Mouse (Mus musculus) heart, embryonic 11.5 days (tissue): Measurements from ENCODE around the gene Ncoa7. TPM values are rescaled to one million over a fixed set of nuclear protein-coding genes. Genes with fewer than 3 reads are reported as not detected.
A peak's percentile ranks its signal among the peaks of the same experiment; 100 is the strongest.

Experiments used
- ATAC-seq: fragments of 200-750 bp; cut with Nextera tagmentation; replicated peaks from 2 replicates; pipeline ENCODE4 v1.8.0; 2017; ENCODE audit warnings: moderate library complexity; ENCODE audit not compliant: insufficient number of reproducible peaks, low FRiP score, low TSS enrichment
- H3K27ac ChIP-seq: fragments of 300-500 bp; sonication (generic); 2 replicates; pipeline ENCODE4 v1.5.1; 2014; ENCODE audit warnings: mild to moderate bottlenecking, low read depth, low read length
- H3K27me3 ChIP-seq: fragments of 300-500 bp; sonication (generic); 2 replicates; pipeline ENCODE4 v1.6.1; 2014; ENCODE audit warnings: mild to moderate bottlenecking, low read length, mixed read lengths; ENCODE audit not compliant: control insufficient read depth, insufficient read depth
- H3K36me3 ChIP-seq: fragments of 300-500 bp; sonication (generic); 2 replicates; pipeline ENCODE4 v1.6.1; 2014; ENCODE audit warnings: mild to moderate bottlenecking, low read length, moderate library complexity, mixed read lengths; ENCODE audit not compliant: control insufficient read depth, insufficient read depth
- H3K4me1 ChIP-seq: fragments of 300-500 bp; sonication (generic); 2 replicates; pipeline ENCODE4 v1.6.1; 2014; ENCODE audit warnings: low read length; ENCODE audit not compliant: control insufficient read depth, insufficient read depth
- H3K4me2 ChIP-seq: fragments of 300-500 bp; sonication (generic); 2 replicates; pipeline ENCODE4 v1.6.1; 2014; ENCODE audit warnings: mild to moderate bottlenecking, moderate library complexity
- H3K4me3 ChIP-seq: fragments of 300-500 bp; sonication (generic); 2 replicates; pipeline ENCODE4 v1.5.1; 2014; ENCODE audit warnings: low read depth, low read length
- H3K9ac ChIP-seq: fragments of 300-500 bp; sonication (generic); 2 replicates; pipeline ENCODE4 v1.6.1; 2014; ENCODE audit warnings: mild to moderate bottlenecking, low read depth, low read length, moderate library complexity
- H3K9me3 ChIP-seq: fragments of 300-500 bp; sonication (generic); replicated peaks from 2 replicates; pipeline ENCODE4 v1.6.1; 2016; ENCODE audit warnings: low read length; ENCODE audit not compliant: control insufficient read depth
- WGBS: fragments of 180-500 bp; shearing (Covaris S2); extraction: QIAGEN DNeasy Blood & Tissue Kit; methylation state at CpG from one replicate; pipeline ENCODE4 v1.1.7; 2014; ENCODE audit not compliant: insufficient replicate concordance; 5-methylcytosine and 5-hydroxymethylcytosine counted together
- polyA plus RNA-seq: library from polyadenylated mRNA; unstranded; fragments of >200 nt; fragmentation: Nextera tagmentation; extraction: Ambion mirVana; gene quantifications from 2 replicates; pipeline ENCODE4 v1.2.1, GENCODE M21; 2014

Ncoa7 gene
- polyA plus RNA-seq, 1 experiment from 2014 or later: 10.1 TPM

DNA sequence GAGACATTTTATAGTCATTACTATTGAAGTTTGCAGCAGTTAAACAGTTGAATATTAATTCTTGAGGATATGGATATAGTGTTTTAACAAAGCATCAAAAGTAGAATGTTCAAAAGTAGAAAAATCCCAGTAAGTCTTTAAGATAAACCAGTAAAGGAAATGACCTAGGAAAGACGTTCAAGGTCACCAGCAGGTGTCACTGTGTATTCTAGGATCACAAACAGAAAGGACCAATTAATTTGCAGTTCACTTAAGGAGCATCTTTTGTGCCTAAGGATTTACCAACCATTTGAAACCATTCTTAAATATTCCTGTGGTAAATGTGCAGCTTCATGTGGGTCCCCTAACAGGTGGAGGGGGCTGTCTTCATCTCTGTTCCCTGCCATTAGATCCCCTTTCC is 35.1 kb upstream of the Ncoa7 start:
- ATAC-seq: no peak

DNA sequence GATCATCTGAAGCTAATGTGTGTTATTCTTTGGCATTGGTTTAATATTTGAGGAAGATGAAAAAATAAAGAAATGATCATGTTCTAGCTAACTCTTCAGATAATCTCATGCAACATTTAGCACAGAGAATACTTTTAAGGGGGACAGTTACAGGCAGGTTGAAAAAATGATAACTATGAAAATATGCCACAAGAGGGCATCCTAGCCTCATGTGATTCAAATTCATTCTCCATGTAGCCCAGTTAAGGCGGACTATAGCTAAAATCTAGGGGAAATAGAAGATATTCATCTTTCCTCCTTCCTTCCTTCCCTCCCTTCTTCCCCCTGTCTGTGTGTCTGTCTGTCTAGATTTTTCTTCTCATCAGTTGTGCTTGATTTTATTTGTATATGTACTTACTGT is 21.9 kb upstream of the Ncoa7 start:
- WGBS: 11% methylated on average over 1 of the region's 1 CpGs
- H3K4me1 ChIP-seq: no peaks in the 10 kb centered on the region
- ATAC-seq: no peak
- no peak overlapping the region for H3K4me2 ChIP-seq
- H3K27ac ChIP-seq: no peak overlapping the region
- H3K9ac ChIP-seq: no peak overlapping the region
- H3K27me3 ChIP-seq: no peaks in the 10 kb centered on the region
- no peaks in the 10 kb centered on the region for H3K9me3 ChIP-seq
- no peaks in the 10 kb centered on the region for H3K36me3 ChIP-seq
- no peak overlapping the region for H3K4me3 ChIP-seq

More for the DNA sequence above, 35.1 kb upstream of the Ncoa7 start:
- H3K27me3 ChIP-seq: no peaks in the 10 kb centered on the region
- peak overlapping the region; percentile 38 for H3K4me2 ChIP-seq
- H3K4me1 ChIP-seq: no peaks in the 10 kb centered on the region; the same call in 1 of the 2 replicates
- 0 out of 2 replicates have a peak overlapping the region, but pooled peaks have one; percentile 10 for H3K4me3 ChIP-seq
- H3K27ac ChIP-seq: 0 out of 2 replicates have a peak overlapping the region, but pooled peaks have one; percentile 54
- H3K36me3 ChIP-seq: peaks cover 10% of the 10 kb centered on the region
- H3K9me3 ChIP-seq: no peaks in the 10 kb centered on the region
- no peak overlapping the region for H3K9ac ChIP-seq
- 9% methylated on average over 1 of the region's 1 CpGs for WGBS

DNA sequence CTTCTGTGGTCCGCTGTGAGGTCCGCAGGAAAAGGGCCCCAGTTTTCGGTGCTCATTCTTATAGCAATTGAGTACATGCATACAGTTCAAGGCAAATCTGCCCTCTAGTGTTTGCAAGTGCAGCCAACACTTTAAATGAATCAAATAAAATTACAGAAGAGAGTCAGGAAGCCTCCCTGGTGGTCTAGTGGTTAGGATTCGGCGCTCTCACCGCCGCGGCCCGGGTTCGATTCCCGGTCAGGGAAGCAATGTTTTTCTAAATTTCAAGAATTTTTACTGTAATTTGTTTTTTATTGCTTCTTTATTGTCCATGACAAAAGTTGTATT is 7.8 kb upstream of the Ncoa7 start:
- peak; percentile 82 for ATAC-seq
- H3K4me3 ChIP-seq: peak overlapping the region; percentile 39
- H3K9ac ChIP-seq: 0 out of 2 replicates have a peak overlapping the region, but pooled peaks have one; percentile 4
- WGBS: 13% methylated on average over 11 of the region's 11 CpGs
- H3K9me3 ChIP-seq: no peaks in the 10 kb centered on the region
- H3K27me3 ChIP-seq: no peaks in the 10 kb centered on the region
- H3K36me3 ChIP-seq: no peaks in the 10 kb centered on the region
- no peaks in the 10 kb centered on the region for H3K4me1 ChIP-seq
- no peak overlapping the region for H3K27ac ChIP-seq
- H3K4me2 ChIP-seq: peak overlapping the region; percentile 57

DNA sequence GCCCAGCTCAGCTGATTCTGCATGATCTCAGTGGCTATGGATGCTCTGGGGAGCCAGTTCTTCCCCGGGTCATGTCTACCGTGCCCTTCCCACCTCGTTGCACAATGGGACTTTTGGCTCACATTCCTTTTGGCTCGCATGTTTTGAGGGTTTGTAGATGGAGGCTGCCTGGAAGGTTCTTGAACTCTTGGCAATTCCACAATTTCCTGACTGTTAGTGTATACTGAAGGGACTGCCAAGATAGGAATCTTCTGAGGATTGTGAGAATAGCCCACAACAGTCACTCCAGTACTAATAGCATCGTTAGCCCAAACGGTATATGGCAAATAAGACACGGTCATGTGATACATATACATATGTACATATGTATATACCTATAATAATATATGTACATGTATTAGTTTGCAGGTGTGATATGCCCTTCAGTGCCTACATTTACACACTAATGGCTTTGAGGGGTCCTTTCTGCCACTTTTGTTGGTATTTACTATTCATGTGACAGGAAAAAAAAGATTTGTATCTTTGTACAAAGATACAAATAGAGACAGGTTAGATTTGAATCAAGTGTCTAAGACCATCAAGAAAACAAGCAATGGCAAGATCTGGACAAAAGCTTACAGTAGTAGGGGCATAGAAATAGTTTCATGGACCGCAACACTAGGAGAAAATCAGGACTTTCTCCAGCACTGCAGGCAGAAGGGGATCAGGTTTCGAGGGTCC is 7.3 kb upstream of the Ncoa7 start:
- H3K4me1 ChIP-seq: no peaks in the 10 kb centered on the region
- no peaks in the 10 kb centered on the region for H3K36me3 ChIP-seq
- H3K9ac ChIP-seq: 0 out of 2 replicates have a peak overlapping the region, but pooled peaks have one; percentile 4
- no peaks in the 10 kb centered on the region for H3K27me3 ChIP-seq
- H3K4me3 ChIP-seq: peak overlapping the region; percentile 39
- H3K27ac ChIP-seq: no peak overlapping the region
- H3K9me3 ChIP-seq: no peaks in the 10 kb centered on the region
- 45% methylated on average over 9 of the region's 9 CpGs for WGBS
- ATAC-seq: 0 out of 2 replicates have a peak, but pooled peaks have one; percentile 18
- peak overlapping the region; percentile 57 for H3K4me2 ChIP-seq

DNA sequence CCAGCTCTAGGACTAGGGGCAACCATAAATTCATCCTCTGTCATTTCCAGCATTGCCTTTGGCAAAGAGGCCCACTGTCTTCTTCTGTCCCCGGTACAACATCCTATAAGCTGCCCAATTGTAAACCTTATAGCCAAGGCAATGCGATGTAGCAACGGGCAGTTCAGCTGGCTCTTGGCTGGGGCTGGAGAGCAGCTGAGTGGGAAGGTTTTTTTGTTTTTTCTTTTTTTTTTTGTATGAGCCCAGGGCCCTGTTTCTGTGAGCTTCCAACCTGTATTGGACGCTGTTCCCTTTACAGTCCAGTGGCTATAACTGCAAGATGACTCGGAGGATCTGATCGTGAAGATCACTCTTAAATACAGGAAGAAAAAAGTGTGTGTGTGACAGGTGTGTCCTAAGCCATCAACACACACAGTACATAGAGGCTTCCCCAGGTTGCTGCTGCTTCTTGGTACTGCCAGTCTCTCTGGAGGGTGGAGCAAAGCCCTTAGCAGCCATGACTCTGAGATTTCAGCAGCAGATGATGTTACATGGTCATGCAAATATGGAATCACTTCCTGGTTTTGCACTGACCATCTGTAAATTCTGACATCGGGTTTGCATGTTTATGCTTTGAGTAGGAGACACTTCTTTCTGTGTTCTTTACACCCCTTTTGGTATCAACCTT is 594 bp upstream of the Ncoa7 start:
- no peaks in the 10 kb centered on the region for H3K36me3 ChIP-seq
- WGBS: 39% methylated on average over 7 of the region's 7 CpGs
- no peaks in the 10 kb centered on the region for H3K27me3 ChIP-seq
- peak overlapping the region; percentile 86 for H3K9ac ChIP-seq
- H3K4me3 ChIP-seq: peak overlapping the region; percentile 85
- H3K9me3 ChIP-seq: no peaks in the 10 kb centered on the region
- peaks cover 2% of the 10 kb centered on the region; the same call in 1 of the 2 replicates for H3K4me1 ChIP-seq
- ATAC-seq: no peak
- peak overlapping the region; percentile 76 for H3K4me2 ChIP-seq
- peak overlapping the region; percentile 94 for H3K27ac ChIP-seq

DNA sequence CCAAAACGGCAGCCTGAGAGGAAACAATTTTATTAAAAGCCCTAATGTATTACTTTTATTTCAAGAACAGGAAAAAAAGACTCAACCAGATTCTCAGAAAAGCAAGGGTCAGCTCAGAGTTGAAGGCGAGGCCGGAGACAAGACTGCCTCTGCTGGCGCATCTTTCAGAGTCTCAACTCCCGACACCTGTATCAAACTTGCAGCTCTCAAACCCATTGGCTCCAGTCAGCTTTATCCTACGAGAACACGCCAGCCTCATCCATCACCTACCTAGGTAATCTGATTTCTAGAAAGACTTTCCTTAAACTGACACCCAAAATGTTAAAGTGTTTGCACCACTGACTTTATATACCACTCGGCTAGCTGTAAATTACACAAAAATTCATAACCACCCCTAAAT is 1.1 kb downstream of the Ncoa7 start:
- H3K9ac ChIP-seq: peak overlapping the region; percentile 86
- peaks cover 2% of the 10 kb centered on the region; the same call in 1 of the 2 replicates for H3K4me1 ChIP-seq
- peak overlapping the region; percentile 94 for H3K27ac ChIP-seq
- peak overlapping the region; percentile 76 for H3K4me2 ChIP-seq
- 7% methylated on average over 8 of the region's 8 CpGs for WGBS
- no peaks in the 10 kb centered on the region for H3K27me3 ChIP-seq
- no peaks in the 10 kb centered on the region for H3K9me3 ChIP-seq
- H3K36me3 ChIP-seq: no peaks in the 10 kb centered on the region
- H3K4me3 ChIP-seq: peak overlapping the region; percentile 85
- no peak; the same call in 1 of the 2 replicates for ATAC-seq

DNA sequence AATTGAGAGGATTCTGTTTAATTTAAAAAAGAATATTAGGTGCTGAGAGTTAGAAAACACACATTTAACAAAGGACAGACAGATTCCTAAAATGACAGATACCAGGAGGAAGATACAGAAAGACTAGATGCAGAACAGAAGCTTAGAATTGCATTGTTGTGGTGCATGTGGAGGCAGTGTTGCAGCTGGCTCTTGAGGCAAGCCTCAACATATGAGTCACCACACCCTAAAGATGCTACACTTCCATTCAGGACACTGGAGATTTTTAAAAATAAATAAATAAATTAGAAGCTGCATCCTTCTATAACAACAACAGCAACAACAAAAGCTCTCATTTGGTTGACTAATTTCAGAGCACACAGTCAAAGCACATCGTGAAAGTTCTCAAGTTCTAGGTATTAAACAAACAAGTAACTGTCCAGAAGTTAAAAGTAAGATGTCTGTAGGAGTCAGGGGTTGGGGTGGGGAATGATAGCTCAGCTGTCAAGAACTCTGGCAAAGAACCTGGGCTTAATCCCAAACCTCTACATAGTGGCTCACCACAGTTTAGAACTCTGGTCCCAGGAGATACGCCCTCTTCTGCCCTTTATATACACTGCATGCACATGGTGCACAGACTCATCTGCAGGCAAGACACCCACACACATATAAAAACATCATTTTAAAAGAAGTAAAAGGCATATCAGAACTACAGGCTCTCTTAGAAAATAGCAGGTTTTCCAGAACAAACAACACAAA is 3.2 kb downstream of the Ncoa7 start:
- Histone ChIP-seq H3K4me3 (no peak overlapping the region), H3K27ac (no peak overlapping the region), H3K27me3 (no peaks in the 10 kb centered on the region), H3K36me3 (no peaks in the 10 kb centered on the region), H3K9me3 (peaks cover 4% of the 10 kb centered on the region; the same call in 1 of the 2 replicates), H3K4me1 (peaks cover 2% of the 10 kb centered on the region; the same call in 1 of the 2 replicates), H3K4me2 (no peak overlapping the region), H3K9ac (no peak overlapping the region)
- WGBS: 87% methylated on average over 2 of the region's 2 CpGs
- ATAC-seq: no peak

DNA sequence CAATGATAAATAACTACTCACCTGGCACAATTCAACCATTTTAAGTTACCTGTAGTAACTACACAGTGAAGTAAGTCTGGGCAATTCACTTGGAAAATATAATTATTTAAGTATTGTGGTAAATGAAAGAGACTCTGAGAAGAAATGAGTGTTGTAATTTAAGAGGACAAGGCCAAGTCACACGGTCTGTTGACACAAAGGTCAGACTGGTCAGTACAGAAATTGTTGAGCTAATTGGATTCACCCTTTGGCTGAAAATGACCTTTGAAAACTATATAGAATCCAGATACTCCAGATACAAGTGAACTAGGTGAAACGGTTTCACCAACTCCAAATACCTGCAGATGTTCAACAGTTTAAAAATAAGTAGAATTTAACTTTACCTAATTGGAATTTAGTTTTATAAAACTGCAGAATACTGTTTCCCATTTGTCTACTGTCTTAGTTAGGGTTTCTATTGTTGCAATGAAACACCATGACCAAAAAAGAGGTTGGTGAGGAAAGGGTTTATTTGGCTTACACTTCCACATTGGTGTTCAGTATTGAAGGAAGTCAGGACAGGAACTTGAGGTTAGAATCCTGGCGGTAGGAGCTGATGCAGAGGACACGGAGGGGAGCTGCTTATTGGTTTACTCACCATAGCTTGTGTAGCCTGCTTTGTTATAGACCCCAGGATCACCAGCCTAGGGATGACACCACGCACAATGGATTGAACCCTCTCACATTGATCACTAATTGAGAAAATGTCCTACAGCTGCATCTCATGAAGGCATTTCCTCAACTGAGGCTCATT is 6.5 kb downstream of the Ncoa7 start:
- Histone ChIP-seq H3K9me3 (peaks cover 6% of the 10 kb centered on the region; the same call in 1 of the 2 replicates), H3K9ac (no peak overlapping the region), H3K27me3 (no peaks in the 10 kb centered on the region), H3K36me3 (peaks cover 2% of the 10 kb centered on the region; the same call in 1 of the 2 replicates), H3K4me1 (no peaks in the 10 kb centered on the region), H3K4me2 (no peak overlapping the region), H3K4me3 (no peak overlapping the region), H3K27ac (no peak overlapping the region)
- no peak for ATAC-seq
- WGBS: 83% methylated on average over 5 of the region's 5 CpGs
